Mouse (Mus musculus) liver, embryonic 11.5 days (tissue): ENCODE data around the gene Sit1. TPM values are rescaled to one million over a fixed set of nuclear protein-coding genes. Genes with fewer than 3 reads are reported as not detected.

Experiments
- ATAC-seq: fragments of 200-750 bp; cut with Nextera tagmentation; replicated peaks from 2 replicates; pipeline ENCODE4 v1.8.0; 2017; ENCODE audit warnings: moderate number of reproducible peaks, mild to moderate bottlenecking, moderate TSS enrichment, moderate library complexity; ENCODE audit not compliant: low FRiP score
- DNase-seq: peaks from one replicate; pipeline ENCODE4 v3.0.0-alpha.2; 2017; ENCODE audit warnings: low spot score
- H3K27ac ChIP-seq: fragments of 300-500 bp; sonication (generic); 2 replicates; pipeline ENCODE4 v1.5.1; 2014; ENCODE audit warnings: mild to moderate bottlenecking, low read depth, low read length, control low read depth
- H3K27me3 ChIP-seq: fragments of 300-500 bp; sonication (generic); replicated peaks from 2 replicates; pipeline ENCODE4 v1.6.1; 2014; ENCODE audit warnings: low read length, mixed read lengths; ENCODE audit not compliant: control insufficient read depth, insufficient read depth
- H3K36me3 ChIP-seq: fragments of 300-500 bp; sonication (generic); 2 replicates; pipeline ENCODE4 v1.6.1; 2014; ENCODE audit warnings: mild to moderate bottlenecking, low read length, moderate library complexity, mixed read lengths; ENCODE audit not compliant: control insufficient read depth, insufficient read depth
- H3K4me1 ChIP-seq: fragments of 300-500 bp; sonication (generic); replicated peaks from 2 replicates; pipeline ENCODE4 v1.6.1; 2014; ENCODE audit warnings: low read length, mixed read lengths; ENCODE audit not compliant: control insufficient read depth, insufficient read depth
- H3K4me2 ChIP-seq: fragments of 300-500 bp; sonication (generic); 2 replicates; pipeline ENCODE4 v1.6.1; 2014; ENCODE audit warnings: mild to moderate bottlenecking, control low read depth, moderate library complexity
- H3K4me3 ChIP-seq: fragments of 300-500 bp; sonication (generic); 2 replicates; pipeline ENCODE4 v1.5.1; 2014; ENCODE audit warnings: low read depth, low read length, control low read depth
- H3K9ac ChIP-seq: fragments of 300-500 bp; sonication (generic); 2 replicates; pipeline ENCODE4 v1.6.1; 2014; ENCODE audit warnings: low read depth, low read length, control low read depth
- H3K9me3 ChIP-seq: fragments of 300-500 bp; sonication (generic); 2 replicates; pipeline ENCODE4 v1.6.1; 2016; ENCODE audit warnings: low read length, inconsistent platforms, mixed read lengths; ENCODE audit not compliant: control insufficient read depth
- WGBS: fragments of 180-500 bp; shearing (Covaris S2); extraction: QIAGEN DNeasy Blood & Tissue Kit; methylation state at CpG from one replicate; pipeline ENCODE4 v1.1.7; 2014; 5-methylcytosine and 5-hydroxymethylcytosine counted together
- polyA plus RNA-seq: library from polyadenylated mRNA; unstranded; fragments of >200 nt; fragmentation: Nextera tagmentation; extraction: Ambion mirVana; gene quantifications from 2 replicates; pipeline ENCODE4 v1.2.1, GENCODE M21; 2014

Gene Sit1
- polyA plus RNA-seq, 1 experiment from 2014 or later: not detected

DNA sequence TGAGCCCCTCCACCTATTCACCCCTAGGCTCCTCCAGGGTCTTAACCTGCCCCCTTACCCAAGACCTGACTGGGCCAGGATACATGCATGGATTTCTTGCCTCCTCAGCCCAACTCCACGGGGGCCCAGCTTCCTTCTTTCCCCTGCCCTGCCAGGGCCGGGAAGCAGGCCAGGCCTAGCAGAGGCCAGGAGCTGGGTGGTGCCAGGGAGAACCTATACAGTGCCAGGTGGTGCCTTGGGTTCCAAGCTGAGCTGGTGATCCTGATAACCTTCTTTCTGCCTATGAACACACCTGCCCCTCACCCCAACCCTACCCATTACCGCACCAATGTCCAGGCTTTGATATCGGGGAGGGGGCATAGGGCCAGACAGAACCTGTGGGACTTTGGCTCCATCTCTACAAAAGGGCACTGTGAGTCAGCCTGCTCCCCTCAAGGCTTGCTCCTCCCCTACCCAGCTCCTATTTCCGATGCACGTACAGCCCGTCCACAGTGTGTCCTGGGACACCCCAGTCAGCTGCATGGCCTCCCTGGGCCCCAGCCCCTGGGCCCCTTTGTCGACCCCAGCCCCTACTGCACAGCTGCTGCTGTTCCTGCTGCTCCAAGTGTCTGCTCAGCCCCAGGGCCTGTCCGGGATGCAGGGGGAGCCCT, 23.1 kb upstream of the Sit1 start, which contains the start of gene Car9:
TSS of gene Car9 (plus strand) at position 431 of the 650 bp plus-strand sequence.
- peak within 1 kb of the TSS; percentile 88 for H3K4me2 ChIP-seq
- WGBS: 73% methylated on average over 9 of the region's 9 CpGs

GRCm38 (mm10) chr4:43506074-43506473, 22.5 kb upstream of the Sit1 start:
- Histone ChIP-seq H3K4me3 (no peak overlapping the region), H3K9me3 (no peaks in the 10 kb centered on the region), H3K27me3 (peaks cover 6% of the 10 kb centered on the region), H3K4me2 (no peak overlapping the region), H3K4me1 (peaks cover 19% of the 10 kb centered on the region), H3K36me3 (no peaks in the 10 kb centered on the region), H3K9ac (no peak overlapping the region), H3K27ac (no peak overlapping the region)
- DNase-seq: no peak
- no peak for ATAC-seq
- WGBS: 82% methylated on average over 8 of the region's 8 CpGs

More for the DNA sequence above, 23.1 kb upstream of the Sit1 start, which contains the start of gene Car9:
- H3K36me3 ChIP-seq: no peaks in the 10 kb centered on the region
- H3K27me3 ChIP-seq: peaks cover 6% of the 10 kb centered on the region
- H3K9me3 ChIP-seq: no peaks in the 10 kb centered on the region
- H3K4me3 ChIP-seq: peak within 1 kb of the TSS; percentile 64
- no peak within 1 kb of the TSS for H3K27ac ChIP-seq
- DNase-seq: no peak
- H3K4me1 ChIP-seq: peaks cover 19% of the 10 kb centered on the region
- no peak for ATAC-seq
- H3K9ac ChIP-seq: peak within 1 kb of the TSS; percentile 72; the same call in 1 of the 2 replicates

GRCm38 (mm10) chr4:43504269-43504668, 20.7 kb upstream of the Sit1 start:
- H3K27me3 ChIP-seq: peaks cover 6% of the 10 kb centered on the region
- H3K4me3 ChIP-seq: no peak overlapping the region
- whole genome bisulfite sequencing: 47% methylated on average over 4 of the region's 4 CpGs
- H3K36me3 ChIP-seq: no peaks in the 10 kb centered on the region
- ATAC-seq (no peak), DNase-seq (no peak)
- no peaks in the 10 kb centered on the region for H3K9me3 ChIP-seq
- H3K4me2 ChIP-seq: no peak overlapping the region
- H3K27ac ChIP-seq: no peak overlapping the region
- H3K4me1 ChIP-seq: peaks cover 17% of the 10 kb centered on the region
- H3K9ac ChIP-seq: no peak overlapping the region

DNA sequence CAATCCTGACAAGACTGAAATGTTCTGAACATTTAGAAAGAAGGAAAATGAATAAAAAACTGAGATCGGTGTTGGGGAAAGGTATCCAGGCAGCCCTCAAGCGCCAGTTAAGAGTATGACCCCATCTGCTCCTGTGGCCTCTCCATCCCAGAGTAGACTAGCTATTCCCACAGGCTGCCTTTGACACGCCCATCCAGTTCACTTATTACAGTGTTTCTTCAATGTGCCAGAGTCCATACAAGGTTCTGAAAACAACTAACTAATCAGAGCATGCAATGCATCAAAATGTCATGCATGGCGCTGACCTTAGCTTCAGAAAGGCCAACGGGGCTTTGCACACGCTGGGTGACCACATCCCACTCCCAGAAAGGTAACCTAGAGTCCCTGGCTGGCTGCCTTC, 20.0 kb upstream of the Sit1 start:
- no peak overlapping the region for H3K4me2 ChIP-seq
- no peak overlapping the region for H3K9ac ChIP-seq
- ATAC-seq: no peak
- H3K27ac ChIP-seq: no peak overlapping the region
- no peak for DNase-seq
- WGBS: 72% methylated on average over 6 of the region's 6 CpGs
- H3K27me3 ChIP-seq: peaks cover 6% of the 10 kb centered on the region; the same call in 1 of the 2 replicates
- no peaks in the 10 kb centered on the region for H3K9me3 ChIP-seq
- H3K36me3 ChIP-seq: no peaks in the 10 kb centered on the region
- no peak overlapping the region for H3K4me3 ChIP-seq
- H3K4me1 ChIP-seq: peaks cover 15% of the 10 kb centered on the region

DNA sequence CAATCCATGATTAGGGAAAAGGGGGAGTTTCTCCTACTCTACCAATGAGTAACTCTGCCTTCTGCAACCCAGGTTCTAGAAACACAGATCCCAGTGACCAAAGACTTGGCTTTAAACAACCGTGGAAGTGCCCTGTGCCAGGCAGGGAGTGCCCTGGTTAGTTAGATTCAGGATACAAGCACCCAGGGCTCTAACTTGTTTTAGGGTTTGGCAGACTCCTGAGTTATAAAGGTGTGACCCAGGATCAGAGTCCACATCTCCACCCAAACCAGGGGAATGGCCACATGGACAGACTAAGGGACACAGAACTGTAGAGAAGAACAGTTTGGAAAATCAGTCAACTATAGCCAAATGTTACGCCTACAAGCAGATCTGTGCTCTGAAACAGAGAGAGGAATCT, 19.5 kb upstream of the Sit1 start:
- Histone ChIP-seq H3K4me3 (no peak overlapping the region), H3K4me1 (peaks cover 18% of the 10 kb centered on the region), H3K36me3 (no peaks in the 10 kb centered on the region), H3K9ac (no peak overlapping the region), H3K9me3 (no peaks in the 10 kb centered on the region), H3K4me2 (no peak overlapping the region), H3K27me3 (peaks cover 6% of the 10 kb centered on the region; the same call in 1 of the 2 replicates), H3K27ac (no peak overlapping the region)
- DNase-seq: no peak
- 76% methylated on average over 2 of the region's 2 CpGs for WGBS
- no peak for ATAC-seq

GRCm38 (mm10) chr4:43499407-43500333, 16.1 kb upstream of the Sit1 start, which contains the start of gene Arhgef39:
Gene Arhgef39 (minus strand): TSS chr4:43499695.
- 7% methylated on average over 50 of the region's 50 CpGs for WGBS
- Histone ChIP-seq H3K27me3 (no peaks in the 10 kb centered on the region), H3K4me1 (peaks cover 22% of the 10 kb centered on the region), H3K4me2 (peak within 1 kb of the TSS; percentile 70), H3K9me3 (no peaks in the 10 kb centered on the region), H3K9ac (peak within 1 kb of the TSS; percentile 84), H3K4me3 (peak within 1 kb of the TSS; percentile 68), H3K27ac (peak within 1 kb of the TSS; percentile 34; the same call in 1 of the 2 replicates), H3K36me3 (peaks cover 8% of the 10 kb centered on the region; the same call in 1 of the 2 replicates)
- peak; percentile 85 for ATAC-seq
- DNase-seq: peak; percentile 91

DNA sequence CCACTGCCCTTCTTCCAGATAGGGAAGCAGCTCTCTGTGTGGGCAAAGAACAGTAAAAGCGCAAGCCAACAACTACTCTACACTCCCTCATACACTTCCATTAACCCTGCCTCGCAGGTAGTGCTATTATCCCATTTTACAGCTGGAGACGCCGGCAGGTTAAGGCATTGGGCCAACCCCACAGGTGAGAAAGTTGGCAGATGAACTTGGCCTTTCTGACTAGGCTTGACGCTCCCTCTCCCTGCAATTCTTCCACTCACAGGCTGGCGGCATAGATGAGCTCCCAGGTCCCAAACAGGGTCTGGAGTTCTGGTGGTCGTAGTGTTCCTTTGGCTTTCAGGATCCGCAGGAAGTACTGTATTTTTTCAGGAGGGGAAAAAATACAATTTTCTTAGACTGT, 15.4 kb upstream of the Sit1 start:
- peak overlapping the region; percentile 68 for H3K4me3 ChIP-seq
- H3K27me3 ChIP-seq: no peaks in the 10 kb centered on the region
- 6% methylated on average over 8 of the region's 8 CpGs for WGBS
- H3K9me3 ChIP-seq: no peaks in the 10 kb centered on the region
- peaks cover 17% of the 10 kb centered on the region for H3K4me1 ChIP-seq
- H3K9ac ChIP-seq: peak overlapping the region; percentile 84
- peaks cover 8% of the 10 kb centered on the region; the same call in 1 of the 2 replicates for H3K36me3 ChIP-seq
- peak overlapping the region; percentile 70 for H3K4me2 ChIP-seq
- peak overlapping the region; percentile 34; the same call in 1 of the 2 replicates for H3K27ac ChIP-seq
- DNase-seq: no peak
- peak; percentile 61 for ATAC-seq

- H3K4me2 ChIP-seq: peak overlapping the region; percentile 70
- 65% methylated on average over 4 of the region's 4 CpGs for WGBS
- peaks cover 8% of the 10 kb centered on the region; the same call in 1 of the 2 replicates for H3K36me3 ChIP-seq
- no peak overlapping the region for H3K27ac ChIP-seq
- no peak for DNase-seq
- H3K9me3 ChIP-seq: no peaks in the 10 kb centered on the region
- peak overlapping the region; percentile 68 for H3K4me3 ChIP-seq
- no peaks in the 10 kb centered on the region for H3K27me3 ChIP-seq
- peak overlapping the region; percentile 84 for H3K9ac ChIP-seq
- ATAC-seq: no peak
- H3K4me1 ChIP-seq: peaks cover 16% of the 10 kb centered on the region
Measured at GRCm38 (mm10) chr4:43497946-43498345, 14.4 kb upstream of the Sit1 start.
